Mouse (Mus musculus) heart, adult 2 months (tissue): ENCODE measurements around the gene Add2.

Source experiments
- CTCF ChIP-seq: fragments of 200-600 bp; IDR thresholded peaks from 2 replicates; pipeline ENCODE4 v1.8.1; 2022; ENCODE audit warnings: antibody characterized with exemption, mild to moderate bottlenecking, moderate library complexity
- POLR2A ChIP-seq: fragments of 200-500 bp; IDR thresholded peaks from 2 replicates; pipeline ENCODE4 v1.6.1; 2011; ENCODE audit warnings: mild to moderate bottlenecking, low read depth, low read length, control low read depth; ENCODE audit not compliant: insufficient read depth

DNA sequence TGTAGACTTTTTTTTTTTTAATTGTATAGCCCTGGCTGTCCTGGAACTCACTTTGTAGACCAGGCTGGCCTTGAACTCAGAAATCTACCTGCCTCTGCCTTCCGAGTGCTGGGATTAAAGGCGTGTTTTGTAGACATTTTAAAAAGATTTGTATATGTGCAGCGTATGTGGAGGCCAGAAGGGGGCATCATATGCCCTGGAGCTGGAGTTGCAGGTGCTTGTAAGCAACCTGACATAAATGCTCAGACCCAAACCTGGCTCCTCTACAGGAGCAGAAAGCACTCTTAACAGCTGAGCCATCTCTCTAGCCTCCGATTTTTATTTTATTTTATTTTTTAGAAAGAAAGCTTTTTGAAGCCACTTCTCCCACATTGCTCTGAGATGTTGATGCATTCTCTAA lies 70.5 kb downstream of the Add2 start:
- TF ChIP-seq CTCF: peak; percentile 33
- no peak for TF ChIP-seq POLR2A
